Mouse (Mus musculus) yolk sac, embryonic 10.5 days (tissue): ENCODE measurements at regions not wholly inside any gene's neighbourhood (a gene's known extent, or its start where the extent isn't known, plus 50 kb on each side); places are given as distances from the start of the nearest gene placed in this dataset.

ENCODE experiments used
- DNase-seq: peaks from one replicate; pipeline ENCODE4 v3.0.0-alpha.2; 2017; ENCODE audit warnings: low spot score

GRCm38 (mm10) chr6:120614526-120614925 lies 51.6 kb upstream of the Cecr2 start:
- no peak for DNase-seq

GRCm38 (mm10) chr6:120612346-120612745 lies 53.8 kb upstream of the Cecr2 start:
- DNase-seq, result no peak

- DNase-seq, result no peak
Observed at GRCm38 (mm10) chr6:120609858-120610257, 56.3 kb upstream of the Cecr2 start.

GRCm38 (mm10) chr6:120605471-120605870 lies 60.7 kb upstream of the Cecr2 start:
- DNase-seq, result no peak

GRCm38 (mm10) chr6:120604020-120604958 lies 61.9 kb upstream of the Cecr2 start:
- no peak for DNase-seq

GRCm38 (mm10) chr6:120603454-120603853 lies 62.7 kb upstream of the Cecr2 start:
- DNase-seq, result no peak

- no peak for DNase-seq
Observed at GRCm38 (mm10) chr6:120600376-120600775, 65.8 kb upstream of the Cecr2 start.

GRCm38 (mm10) chr6:120598471-120598870 lies 67.4 kb upstream of the Hdhd5 start:
- DNase-seq, result no peak

GRCm38 (mm10) chr6:120597887-120598286 lies 66.8 kb upstream of the Hdhd5 start:
- no peak for DNase-seq

- DNase-seq, result no peak
Observed at GRCm38 (mm10) chr6:120596717-120597116, 65.6 kb upstream of the Hdhd5 start.

GRCm38 (mm10) chr6:120594463-120594862 lies 63.3 kb upstream of the Hdhd5 start:
- no peak for DNase-seq

GRCm38 (mm10) chr6:120592705-120593104 lies 61.6 kb upstream of the Hdhd5 start:
- DNase-seq, result no peak

- peak; percentile 58 for DNase-seq
Observed at GRCm38 (mm10) chr6:120592031-120592681, 61.0 kb upstream of the Hdhd5 start.

GRCm38 (mm10) chr6:120590191-120590590 lies 59.1 kb upstream of the Hdhd5 start:
- no peak for DNase-seq

- DNase-seq, result no peak
Observed at GRCm38 (mm10) chr6:120588701-120589659, 57.9 kb upstream of the Hdhd5 start.

- no peak for DNase-seq
Observed at GRCm38 (mm10) chr6:120585941-120586280, 54.8 kb upstream of the Hdhd5 start.

- no peak for DNase-seq
Observed at GRCm38 (mm10) chr6:120585118-120585940, 54.2 kb upstream of the Hdhd5 start.

GRCm38 (mm10) chr6:120581748-120582147 lies 50.6 kb upstream of the Hdhd5 start:
- no peak for DNase-seq
